Mouse (Mus musculus): ENCODE results near the gene Zfp566. TPM values are rescaled to one million over a fixed set of nuclear protein-coding genes. Genes with fewer than 3 reads are reported as not detected.
A peak's percentile ranks its signal among the peaks of the same experiment; 100 is the strongest.
"Not testable (repeated sequence)": the region's sequence is repeated elsewhere in the genome, so short reads cannot be mapped to it uniquely, and the experiment has no call there.

The Zfp566 gene
- total RNA-seq (2021): 1 to 10 TPM; 2.8 to 3.5 TPM

GRCm38 (mm10) chr7:30090092-30090969, at the start of gene Zfp566, which contains the start of gene Gm26920:
Gene Zfp566, minus strand, starts transcription at chr7:30090527.
Gene Gm26920, minus strand, starts transcription at chr7:30090410.
- peak; percentile 97 for DNase-seq

GRCm38 (mm10) chr7:30136826-30137225, 46.5 kb upstream of the Zfp566 start:
- no peak for DNase-seq

DNA sequence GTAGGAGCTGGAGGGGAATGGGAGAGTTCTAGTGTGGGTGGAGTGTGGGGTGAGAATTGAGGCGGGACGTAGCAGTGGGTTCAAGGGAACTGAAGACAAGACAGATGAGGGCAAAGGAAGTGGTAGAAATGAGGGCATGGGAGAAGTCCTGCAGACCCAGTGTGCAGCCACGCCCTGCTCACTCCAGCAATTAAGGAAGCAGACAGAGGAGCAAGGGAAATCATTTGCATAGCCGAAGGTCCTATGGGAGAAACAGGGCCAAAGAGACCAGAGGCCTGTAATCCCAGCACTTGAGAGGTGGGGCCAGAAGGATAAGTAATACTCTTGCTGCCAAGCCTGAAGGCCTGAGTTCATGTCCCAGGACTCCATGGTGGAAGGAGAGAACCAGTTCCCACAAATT, 42.1 kb upstream of the Zfp566 start:
- no peak for DNase-seq

DNA sequence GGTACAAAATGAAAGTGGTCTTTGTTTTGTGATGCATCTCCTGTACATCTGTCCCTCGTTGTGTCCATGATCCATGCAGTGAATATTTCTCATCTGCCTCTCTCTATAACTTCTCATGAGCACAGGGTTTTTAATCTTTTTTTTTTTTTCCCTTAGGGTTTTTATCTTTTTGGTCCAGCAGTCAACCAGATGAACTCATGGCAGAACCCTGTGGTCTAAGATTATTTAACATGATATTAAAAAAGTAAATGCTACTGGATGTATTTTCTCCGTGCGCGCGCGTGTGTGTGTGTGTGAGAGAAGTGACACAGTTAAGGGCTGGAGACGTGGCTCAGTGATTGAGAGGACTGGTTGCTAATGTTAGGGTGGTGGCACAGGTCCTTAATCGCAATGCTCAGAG, 39.6 kb upstream of the Zfp566 start:
- DNase-seq: no peak

DNA sequence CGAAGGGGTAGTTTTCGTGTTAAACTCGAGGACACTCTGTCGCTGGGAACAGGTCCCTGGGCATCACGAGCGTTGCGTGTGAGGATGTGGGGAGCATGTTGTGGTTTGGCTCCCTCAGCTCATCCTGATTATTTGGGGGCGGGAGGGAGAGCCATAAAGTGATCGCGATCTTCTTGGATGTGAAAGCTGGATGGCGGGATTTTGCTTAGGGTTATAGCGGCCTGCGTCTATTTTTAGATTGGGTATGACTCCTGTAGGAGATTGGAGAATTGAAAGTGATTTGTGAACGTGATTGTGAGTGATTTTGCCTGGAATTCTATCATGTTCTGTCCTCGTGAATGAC, 31.8 kb upstream of the Zfp566 start:
- DNase-seq: no peak

- peak; percentile 94 for DNase-seq
Measured at GRCm38 (mm10) chr7:30121308-30122187, 31.2 kb upstream of the Zfp566 start, which contains the start of gene Zfp382. Gene Zfp382, plus strand, starts transcription at chr7:30121942.

GRCm38 (mm10) chr7:30117935-30118334, 27.6 kb upstream of the Zfp566 start:
- DNase-seq: not testable (repeated sequence)

- no peak for DNase-seq
Measured at GRCm38 (mm10) chr7:30116076-30116475, 25.7 kb upstream of the Zfp566 start.

DNA sequence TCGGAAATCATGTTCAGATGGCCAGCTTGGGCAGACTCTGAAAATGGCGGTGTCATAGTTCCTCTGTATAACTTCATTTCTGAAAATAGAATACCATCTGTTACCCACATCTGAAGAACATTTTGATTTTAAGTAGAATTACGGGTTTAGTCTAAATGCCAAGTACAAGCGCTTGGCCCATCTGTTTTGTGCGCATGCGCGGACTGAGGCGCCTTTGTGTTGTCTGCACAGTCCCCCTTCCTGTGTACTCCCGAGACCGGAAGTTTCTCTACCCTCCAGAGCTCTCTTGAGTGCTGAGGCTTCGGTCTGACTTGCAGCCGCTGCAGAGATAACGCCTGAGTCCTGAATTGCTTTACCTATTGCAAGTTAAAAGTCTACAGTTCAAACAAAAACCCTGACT, 9.0 kb upstream of the Zfp566 start:
- DNase-seq: peak; percentile 21

- DNase-seq: no peak
Measured at GRCm38 (mm10) chr7:30095551-30096125, 5.3 kb upstream of the Zfp566 start.

- DNase-seq: peak; percentile 92
Measured at GRCm38 (mm10) chr7:30094646-30095429, 4.5 kb upstream of the Zfp566 start, which contains the start of gene Zfp260. Gene Zfp260, plus strand, starts transcription at chr7:30094777.

DNA sequence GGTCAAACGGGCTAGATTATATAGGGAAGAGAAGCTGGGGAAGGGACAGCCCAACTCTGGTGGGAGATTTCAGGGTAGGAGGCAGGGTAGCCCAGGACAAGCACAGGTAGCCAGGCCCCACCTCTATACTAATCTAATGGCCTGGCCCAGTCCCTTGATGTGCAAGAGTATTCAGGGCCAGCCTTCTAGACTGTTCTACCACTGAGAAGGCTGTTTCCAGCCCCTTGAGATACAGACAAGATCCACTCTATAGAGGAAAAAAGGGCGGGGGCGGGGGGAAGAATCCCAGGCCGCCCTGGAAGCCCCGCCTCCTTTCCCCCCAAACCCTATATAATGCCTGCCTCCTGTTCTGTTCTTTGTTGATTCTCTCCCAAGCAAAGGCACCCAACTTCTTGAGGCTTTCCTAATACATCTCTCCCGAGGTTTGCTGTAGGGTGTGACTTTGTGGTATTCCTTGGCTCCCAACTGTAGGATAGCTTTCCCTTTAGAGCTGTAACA, 3.6 kb upstream of the Zfp566 start:
- DNase-seq: no peak

DNA sequence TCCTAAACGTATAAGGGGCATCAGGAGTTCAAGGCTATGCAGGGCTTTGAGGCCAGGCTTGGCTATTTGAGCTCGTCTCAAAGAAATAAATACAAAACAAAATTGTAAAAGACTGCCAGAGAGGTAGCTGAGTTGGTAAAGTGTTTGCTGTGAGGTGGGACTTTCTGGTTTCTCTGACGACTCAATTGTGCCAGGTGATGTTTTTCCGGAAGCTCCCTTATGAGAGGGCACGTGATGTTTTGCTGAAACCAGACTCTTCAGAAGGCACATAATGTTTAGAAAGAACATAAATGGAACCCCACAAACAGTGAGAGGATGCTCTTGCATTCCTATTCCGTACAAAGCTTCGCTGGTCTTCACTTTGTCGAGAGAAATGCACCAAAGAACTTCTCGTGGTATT, 2.3 kb upstream of the Zfp566 start:
- DNase-seq: no peak

DNA sequence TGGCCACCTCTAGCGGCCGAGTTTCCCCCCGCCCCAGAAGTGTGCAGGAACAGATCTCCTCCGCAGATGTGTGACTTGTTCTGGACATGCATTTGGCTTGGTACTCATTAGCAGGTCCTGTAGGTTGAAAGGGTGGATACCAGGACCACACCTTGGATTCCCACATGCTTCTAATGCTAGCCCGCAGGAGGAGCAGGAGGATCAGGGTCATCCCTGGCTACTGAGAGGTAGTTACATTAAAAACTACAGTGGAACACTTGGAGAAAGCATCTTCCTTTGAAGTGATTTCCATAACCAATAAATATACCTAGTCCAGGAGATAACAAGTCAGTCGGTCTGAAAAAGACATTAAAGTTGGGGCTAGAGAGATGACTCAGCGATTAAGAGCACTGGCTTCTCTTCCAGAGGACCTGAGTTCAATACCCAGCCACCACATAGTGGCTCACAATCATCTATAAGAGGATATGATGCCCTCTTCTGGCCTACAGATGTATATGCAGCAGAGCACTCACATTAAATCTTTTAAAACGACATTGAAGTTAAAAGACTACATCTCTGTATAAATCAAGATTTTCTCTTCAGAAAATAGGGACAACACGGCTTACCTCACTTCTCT, 751 bp upstream of the Zfp566 start:
- no peak for DNase-seq

DNA sequence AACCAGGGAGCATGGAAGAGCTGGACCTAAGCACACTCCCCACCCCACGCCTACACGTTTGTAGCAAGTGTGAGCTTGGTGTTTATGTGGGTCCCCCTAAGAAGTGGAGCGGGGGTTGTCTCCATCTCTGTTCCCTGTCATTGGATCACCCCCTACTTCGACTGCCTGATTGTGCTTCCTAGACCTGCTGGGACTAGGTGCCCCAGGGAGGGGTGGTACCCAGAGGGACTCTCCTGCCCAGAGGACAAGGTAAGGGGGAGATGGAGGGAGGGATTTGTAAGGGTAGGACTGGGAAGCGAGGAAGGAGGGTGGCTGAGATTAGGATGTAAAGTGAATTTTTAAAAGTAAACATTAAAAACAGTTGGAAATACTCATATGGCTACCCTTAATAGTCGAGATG, 922 bp downstream of the Zfp566 start:
- no peak for DNase-seq

- no peak for DNase-seq
Measured at GRCm38 (mm10) chr7:30086524-30086923, 3.8 kb downstream of the Zfp566 start.

GRCm38 (mm10) chr7:30072146-30073028, 17.9 kb downstream of the Zfp566 start, which contains the start of gene Zfp82:
Gene Zfp82, minus strand, starts transcription at chr7:30072900.
- peak; percentile 82 for DNase-seq

- DNase-seq: no peak
Measured at GRCm38 (mm10) chr7:30064622-30065021, 25.7 kb downstream of the Zfp566 start.

DNA sequence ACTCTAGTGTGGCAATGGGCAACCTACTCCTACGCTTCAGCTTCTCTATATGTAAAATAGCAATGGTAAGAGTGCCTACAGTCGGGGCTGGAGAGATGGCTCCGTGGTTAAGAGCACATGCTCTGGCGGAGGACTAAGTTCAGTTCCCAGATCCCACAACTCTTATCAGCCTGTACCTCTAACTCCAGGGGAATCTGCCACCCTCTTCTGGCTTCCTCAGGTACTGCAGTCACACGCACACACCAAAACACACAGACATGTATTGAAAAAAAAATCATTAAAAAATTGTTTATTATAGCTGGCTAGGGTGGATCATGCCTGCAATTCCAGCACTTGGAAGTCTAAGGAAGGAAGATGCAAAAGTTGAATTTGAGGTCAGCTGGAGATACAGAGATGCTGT, 27.8 kb downstream of the Zfp566 start:
- DNase-seq: peak; percentile 21

DNA sequence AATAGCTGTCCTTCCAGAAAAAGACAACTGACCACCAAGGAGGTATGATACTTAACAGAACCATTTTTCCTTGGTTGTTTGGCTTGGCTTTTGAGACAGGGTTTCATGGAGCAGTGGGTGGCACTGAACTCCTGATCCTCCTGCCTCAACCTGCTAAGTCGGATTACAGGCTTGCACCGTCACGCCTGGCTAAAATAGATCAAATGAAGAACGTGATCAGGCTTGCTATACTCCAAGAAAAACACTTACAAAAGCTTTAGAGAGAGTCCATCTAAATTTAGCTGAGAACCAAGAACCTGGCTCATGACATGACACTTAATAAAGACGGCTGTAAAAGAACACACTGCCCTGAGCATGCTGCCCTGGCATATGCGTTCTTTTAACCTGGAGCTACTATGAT, 30.0 kb downstream of the Zfp566 start:
- DNase-seq: no peak
